ENCODE assay signal across 21 mouse cellular contexts in the genomic region with DNA sequence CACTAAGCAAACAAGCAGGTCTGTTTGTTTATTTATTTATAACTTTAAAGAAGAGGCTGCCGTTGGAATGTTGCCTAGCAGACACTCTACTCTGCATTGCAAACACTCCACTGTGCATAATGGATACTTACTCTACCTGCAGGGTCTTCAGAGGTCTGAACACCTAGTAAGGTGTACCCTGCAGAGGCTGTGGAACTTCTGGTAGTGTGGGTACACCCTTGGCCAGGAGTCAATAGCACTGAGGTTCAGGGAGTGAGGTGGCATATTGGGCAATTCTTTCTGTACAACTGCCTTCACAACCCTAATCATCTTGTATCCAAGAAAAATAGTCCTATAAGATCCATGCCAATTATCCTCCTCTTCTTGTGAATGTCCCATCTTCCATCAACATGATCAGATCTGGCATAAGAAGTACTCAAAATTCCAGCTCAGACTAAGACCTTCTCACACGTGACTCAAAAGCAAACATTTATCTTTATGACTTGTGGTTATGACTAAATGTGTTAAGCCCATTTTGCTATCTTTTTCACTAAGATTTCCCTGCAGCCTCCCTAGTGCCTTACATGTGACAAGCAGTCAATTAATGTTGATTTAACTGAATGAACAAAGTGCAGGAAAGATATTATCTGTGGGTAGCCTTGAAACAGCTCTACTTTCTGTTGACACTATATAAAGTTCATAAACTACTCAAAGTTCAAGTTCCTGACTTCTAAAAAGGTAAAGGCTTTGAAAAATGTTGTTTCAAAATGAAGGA.
DNase-seq lines count a peak whose midpoint lies in the region; ATAC-seq and TF ChIP-seq lines count a peak whose summit lies in the region.
"Had no signal": no experiment of that assay in that cellular context is flagged by ENCODE, and none has a peak within 500 bp of the region (broad histone marks: within the 10 kb centered on the region; RNA-seq: fewer than 3 reads in every experiment).

No protein-coding gene starts in this region.

- H3K36me3 ChIP-seq in liver, adult 2 months (ENCODE audit: control insufficient read depth, insufficient read depth, low read length) = no peaks in the 10 kb centered on the region
- no peaks in the 10 kb centered on the region for H3K36me3 ChIP-seq in liver, embryonic 11.5 days (ENCODE audit: control insufficient read depth, insufficient read depth, low read length)
- H3K36me3 ChIP-seq in intestine, embryonic 14.5 days (ENCODE audit: control insufficient read depth, insufficient read depth, low read length) = no peaks in the 10 kb centered on the region
- H3K36me3 ChIP-seq in stomach, embryonic 14.5 days (ENCODE audit: control insufficient read depth, insufficient read depth, low read length) = no peaks in the 10 kb centered on the region
- H3K36me3 ChIP-seq: embryonic facial prominence, embryonic 15.5 days; heart, embryonic 13.5 days had no signal

- 0 out of 2 replicates have a peak, but pooled peaks cover 5% of the 10 kb centered on the region for H3K27me3 ChIP-seq in liver, adult 2 months (ENCODE audit: control insufficient read depth, insufficient read depth, low read length)
- no peaks in the 10 kb centered on the region for H3K27me3 ChIP-seq in liver, embryonic 11.5 days (replicated peaks; ENCODE audit: control insufficient read depth, insufficient read depth, low read length)
- no peaks in the 10 kb centered on the region for H3K27me3 ChIP-seq in intestine, embryonic 14.5 days (replicated peaks; ENCODE audit: control insufficient read depth, insufficient read depth, low read length)
- no peaks in the 10 kb centered on the region for H3K27me3 ChIP-seq in stomach, embryonic 14.5 days (ENCODE audit: control insufficient read depth, insufficient read depth, low read length)
- H3K27me3 ChIP-seq: CH12.LX; embryonic facial prominence, embryonic 15.5 days; forebrain, embryonic 15.5 days; heart, embryonic 13.5 days; hindbrain, embryonic 13.5 days; Patski had no signal

- intact Hi-C loops in heart, postnatal 36 days (cut with DNase I) = no loop called here

- H3K79me2 ChIP-seq in liver, adult 2 months (ENCODE audit: control insufficient read depth, insufficient read depth, low read length) = no peaks in the 10 kb centered on the region

- H3K4me2 ChIP-seq in liver, embryonic 11.5 days = no peak overlapping the region
- no peak overlapping the region for H3K4me2 ChIP-seq in intestine, embryonic 14.5 days (ENCODE audit: low read length)
- no peak overlapping the region for H3K4me2 ChIP-seq in stomach, embryonic 14.5 days (replicated peaks; ENCODE audit: low read depth, low read length)
- H3K4me2 ChIP-seq: embryonic facial prominence, embryonic 15.5 days; forebrain, embryonic 15.5 days; heart, embryonic 13.5 days; hindbrain, embryonic 13.5 days had no signal

- peak; percentile 14 for DNase-seq in liver, adult 2 months (ENCODE audit: extremely low read depth, low read depth, low spot score)
- DNase-seq in liver, embryonic 11.5 days (ENCODE audit: low spot score) = no peak
- no peak for DNase-seq in intestine, embryonic 14.5 days (ENCODE audit: low spot score)
- DNase-seq in heart, postnatal 36 days = no peak
- DNase-seq in lung, postnatal 4 days = no peak
- DNase-seq in layer of hippocampus, adult 9-11 months = no peak
- DNase-seq: adrenal gland, postnatal 14 days; cerebellum, adult 18-20 months; cerebellum, adult 9-11 months; cerebellum, postnatal 36 days; gastrocnemius, postnatal 14 days had no signal

- no peak for TF ChIP-seq POLR2A in liver, adult 2 months (IDR thresholded peaks at IDR 0.05; ENCODE audit: extremely low read depth, insufficient read depth, low read length)

- 40% methylated on average over 2 of the region's 2 CpGs for WGBS in liver, adult 2 months
- 62% methylated on average over 2 of the region's 2 CpGs for WGBS in liver, embryonic 11.5 days
- 52% methylated on average over 2 of the region's 2 CpGs for WGBS in intestine, embryonic 14.5 days
- 38% methylated on average over 2 of the region's 2 CpGs for WGBS in stomach, embryonic 14.5 days

- no peak for TF ChIP-seq CTCF in liver, adult 2 months (IDR thresholded peaks at IDR 0.05; ENCODE audit: low read depth, low read length)

- ATAC-seq in liver, embryonic 11.5 days (replicated peaks; ENCODE audit: low FRiP score) = no peak
- peak; percentile 75 for ATAC-seq in intestine, embryonic 14.5 days (replicated peaks; ENCODE audit: low FRiP score, low TSS enrichment, low read depth)
- ATAC-seq in stomach, embryonic 14.5 days (ENCODE audit: insufficient number of reproducible peaks, insufficient read depth, low FRiP score, low read depth) = peak; percentile 75
- ATAC-seq: activated CD4-positive, CD25-positive, alpha-beta regulatory T cell, adult 4 months; forebrain, embryonic 15.5 days; hindbrain, postnatal 0 days; Patski had no signal

- no peak overlapping the region for H3K27ac ChIP-seq in liver, adult 2 months (replicated peaks; ENCODE audit: insufficient read depth, low read depth, low read length)
- H3K27ac ChIP-seq in liver, embryonic 11.5 days (ENCODE audit: low read depth, low read length) = no peak overlapping the region
- H3K27ac ChIP-seq in intestine, embryonic 14.5 days (ENCODE audit: low read depth) = no peak overlapping the region
- no peak overlapping the region for H3K27ac ChIP-seq in stomach, embryonic 14.5 days (ENCODE audit: low read length)
- H3K27ac ChIP-seq: embryonic facial prominence, embryonic 15.5 days; forebrain, embryonic 15.5 days; heart, embryonic 13.5 days; hindbrain, embryonic 13.5 days; hindbrain, postnatal 0 days had no signal

- no peaks in the 10 kb centered on the region; the same call in 1 of the 2 replicates for H3K4me1 ChIP-seq in liver, adult 2 months (ENCODE audit: control insufficient read depth, insufficient read depth, low read length)
- no peaks in the 10 kb centered on the region for H3K4me1 ChIP-seq in liver, embryonic 11.5 days (replicated peaks; ENCODE audit: control insufficient read depth, insufficient read depth, low read length)
- H3K4me1 ChIP-seq in intestine, embryonic 14.5 days (replicated peaks; ENCODE audit: control insufficient read depth, insufficient read depth, low read length) = no peaks in the 10 kb centered on the region
- H3K4me1 ChIP-seq in stomach, embryonic 14.5 days (ENCODE audit: control insufficient read depth, insufficient read depth, low read length) = no peaks in the 10 kb centered on the region
- H3K4me1 ChIP-seq: embryonic facial prominence, embryonic 15.5 days; heart, embryonic 13.5 days had no signal

- no peaks in the 10 kb centered on the region for H3K9me3 ChIP-seq in liver, embryonic 11.5 days (ENCODE audit: control insufficient read depth, low read length)
- H3K9me3 ChIP-seq in intestine, embryonic 14.5 days (ENCODE audit: control insufficient read depth, low read length) = no peaks in the 10 kb centered on the region
- H3K9me3 ChIP-seq in stomach, embryonic 14.5 days (ENCODE audit: control insufficient read depth, low read depth, low read length) = no peaks in the 10 kb centered on the region
- H3K9me3 ChIP-seq: embryonic facial prominence, embryonic 15.5 days; forebrain, embryonic 15.5 days; heart, embryonic 13.5 days; hindbrain, embryonic 13.5 days had no signal

- H3K4me3 ChIP-seq in liver, adult 2 months (ENCODE audit: insufficient read depth, low read depth, low read length) = no peak overlapping the region
- H3K4me3 ChIP-seq in liver, embryonic 11.5 days (ENCODE audit: low read depth, low read length) = no peak overlapping the region
- no peak overlapping the region for H3K4me3 ChIP-seq in intestine, embryonic 14.5 days (ENCODE audit: low read depth, low read length)
- no peak overlapping the region for H3K4me3 ChIP-seq in stomach, embryonic 14.5 days (ENCODE audit: low read depth, low read length)
- H3K4me3 ChIP-seq: embryonic facial prominence, embryonic 15.5 days; erythroblast, embryonic 14.5 days; forebrain, embryonic 15.5 days; heart, embryonic 13.5 days; hindbrain, embryonic 13.5 days had no signal

- H3K9ac ChIP-seq in liver, adult 2 months (ENCODE audit: low read depth, low read length) = no peak overlapping the region
- H3K9ac ChIP-seq in liver, embryonic 11.5 days (ENCODE audit: low read depth, low read length) = no peak overlapping the region
- no peak overlapping the region for H3K9ac ChIP-seq in intestine, embryonic 14.5 days (ENCODE audit: low read length)
- H3K9ac ChIP-seq in stomach, embryonic 14.5 days (replicated peaks; ENCODE audit: low read depth, low read length) = no peak overlapping the region
- H3K9ac ChIP-seq: embryonic facial prominence, embryonic 15.5 days; forebrain, embryonic 15.5 days; heart, embryonic 13.5 days; hindbrain, embryonic 13.5 days had no signal
